Mouse (Mus musculus) fat pad, adult 2 months (tissue): ENCODE results near the gene Gm4922.
A peak's percentile ranks its signal among the peaks of the same experiment; 100 is the strongest.

Source experiments
- DNase-seq: peaks from one replicate; pipeline ENCODE4 v3.0.0-alpha.2; 2011; ENCODE audit warnings: low read depth, low spot score; ENCODE audit errors: extremely low read depth

Gm4922 gene

GRCm38 (mm10) chr10:18786693-18787092 is at the start of gene Gm4922:
Gene Gm4922 (minus strand): TSS chr10:18786793.
- DNase-seq = no peak

DNA sequence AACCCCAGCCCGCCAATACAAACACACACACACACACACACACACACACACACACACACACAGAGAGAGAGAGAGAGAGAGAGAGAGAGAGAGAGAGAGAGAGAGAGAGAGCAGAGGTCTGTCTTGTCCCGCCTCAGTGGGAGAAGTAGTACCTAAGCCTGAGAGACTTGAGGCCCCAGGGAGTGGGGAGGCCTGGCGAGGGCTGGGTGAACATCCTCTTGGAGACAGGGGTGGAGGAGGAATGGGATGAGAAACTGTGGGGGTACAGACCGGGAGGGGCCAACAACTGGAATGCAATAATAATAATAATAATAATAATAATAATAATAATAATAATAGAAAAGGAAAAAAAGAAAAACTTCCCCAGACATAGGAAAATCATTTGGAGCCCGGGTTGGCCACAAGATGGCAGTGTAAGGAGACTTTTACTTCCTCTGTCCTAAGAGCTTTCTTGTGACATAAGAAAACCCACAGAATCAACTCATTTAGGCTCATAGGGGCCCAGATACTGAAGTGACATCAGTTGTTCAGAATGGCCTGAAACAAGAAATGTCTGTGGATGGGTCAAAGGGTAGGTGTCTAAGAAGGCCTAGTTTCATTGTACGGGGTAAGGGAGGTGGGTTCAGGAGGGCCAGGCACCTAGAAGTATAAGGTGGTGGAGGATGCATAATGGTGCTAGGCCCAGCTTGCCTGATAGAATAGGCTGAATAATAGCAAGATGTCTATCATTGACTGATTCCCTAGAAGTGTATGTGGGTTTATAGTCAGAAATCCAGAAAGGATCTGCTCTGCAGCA is 49.3 kb upstream of the Gm4922 start:
- no peak for DNase-seq

- DNase-seq = no peak
Measured at GRCm38 (mm10) chr10:18834389-18834788, 47.8 kb upstream of the Gm4922 start.

DNA sequence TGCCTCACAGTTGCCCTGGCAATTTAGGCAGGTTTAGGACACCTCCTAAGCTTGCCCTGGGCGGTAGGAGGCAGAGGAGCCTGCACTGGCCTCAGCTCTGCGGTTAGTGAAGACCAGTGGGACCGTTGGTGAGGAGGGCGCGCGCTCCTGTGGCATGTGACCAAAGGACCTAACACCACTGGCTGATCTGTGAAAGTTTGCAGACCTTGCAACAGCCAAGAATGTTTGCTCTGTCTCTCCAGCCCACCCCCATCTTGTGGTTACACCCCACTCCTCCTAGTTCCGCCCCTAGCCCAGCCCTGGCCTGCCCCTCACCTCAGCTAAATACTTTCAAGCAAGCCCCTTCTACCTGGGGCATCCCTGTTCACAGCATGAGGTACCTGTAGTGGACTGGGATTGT is 45.2 kb upstream of the Gm4922 start:
- no peak for DNase-seq

DNA sequence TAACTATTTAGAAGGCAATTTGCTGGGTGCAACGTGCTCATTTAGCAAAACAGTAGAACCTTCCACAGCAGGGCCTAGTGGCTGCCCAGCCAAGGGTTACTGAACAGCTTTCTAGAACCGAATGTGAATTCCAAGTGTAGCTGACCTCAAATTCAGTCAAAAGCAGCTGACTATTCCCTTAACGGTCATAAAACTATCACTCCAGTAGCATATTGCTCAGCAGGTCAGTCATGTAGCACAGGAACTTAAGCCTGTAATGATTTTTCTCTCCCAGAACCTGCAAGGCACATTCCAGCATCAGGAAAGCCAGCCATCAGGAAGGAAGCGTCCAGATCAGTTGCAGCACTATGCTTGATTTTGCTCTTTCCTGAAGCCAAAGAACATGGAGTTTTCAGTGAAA is 43.8 kb upstream of the Gm4922 start:
- DNase-seq = no peak

- no peak for DNase-seq
Measured at GRCm38 (mm10) chr10:18827936-18828335, 41.3 kb upstream of the Gm4922 start.

DNA sequence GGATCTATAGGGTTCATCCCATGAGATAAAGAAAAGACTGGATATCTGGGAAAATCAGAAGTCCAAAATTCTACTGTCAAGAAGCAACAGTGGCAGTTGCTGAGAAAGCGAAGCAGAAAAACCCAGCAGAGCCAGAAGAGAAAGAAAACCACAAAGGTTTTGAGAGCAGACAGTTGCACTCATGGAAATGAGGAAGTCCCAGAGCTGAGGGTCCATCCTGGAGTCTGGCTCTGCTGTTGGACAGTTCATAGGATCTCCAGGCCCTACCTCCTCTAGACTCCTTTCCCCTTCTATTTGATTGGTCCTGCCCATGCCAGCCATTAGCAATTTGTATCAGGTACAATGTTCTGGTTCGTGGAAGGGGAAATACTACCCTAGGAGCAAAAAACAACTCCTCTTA is 39.5 kb upstream of the Gm4922 start:
- no peak for DNase-seq

- DNase-seq = no peak
Measured at GRCm38 (mm10) chr10:18825143-18825542, 38.5 kb upstream of the Gm4922 start.

DNA sequence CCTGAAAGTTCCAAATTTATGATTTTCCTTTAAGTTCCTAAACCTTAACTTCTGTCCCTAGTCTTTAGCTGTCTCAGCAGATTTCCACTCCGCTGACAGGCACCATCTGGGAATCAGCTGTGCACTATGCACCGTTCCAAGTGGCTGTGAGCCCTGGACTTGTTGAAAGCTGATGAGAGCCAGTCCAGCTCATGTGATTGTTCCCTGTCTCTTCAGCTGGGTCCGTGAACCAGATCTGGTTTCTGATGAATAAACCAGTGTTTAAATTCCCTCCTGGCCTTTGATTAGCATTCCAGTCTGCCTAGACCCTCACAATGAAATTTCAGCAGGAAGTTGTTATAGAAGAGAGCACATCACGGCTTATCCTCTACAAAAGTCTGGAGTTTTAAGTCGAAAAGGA is 30.0 kb upstream of the Gm4922 start:
- DNase-seq = no peak

GRCm38 (mm10) chr10:18811751-18812150 is 25.2 kb upstream of the Gm4922 start:
- DNase-seq = no peak

- DNase-seq = no peak
Measured at GRCm38 (mm10) chr10:18790063-18790462, 3.5 kb upstream of the Gm4922 start.

DNA sequence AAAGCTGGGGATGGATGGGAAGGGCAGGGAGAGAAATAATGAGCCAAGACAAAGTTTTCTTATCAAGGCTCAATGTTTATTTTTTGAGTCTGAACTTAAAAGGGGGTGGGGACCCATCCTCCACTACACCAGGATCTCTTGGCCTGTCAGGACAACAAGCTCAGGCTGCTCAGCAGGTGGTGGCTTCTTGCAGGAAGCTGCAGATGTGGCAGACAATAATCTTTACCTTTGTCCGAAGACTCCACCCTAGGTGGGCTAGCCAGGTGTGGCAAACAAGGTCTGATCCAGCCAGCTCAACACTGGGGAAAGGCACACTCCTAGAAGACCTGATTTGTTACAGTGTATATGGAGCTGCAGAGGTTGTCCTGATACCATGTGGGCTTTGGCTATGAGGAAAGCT is 2.0 kb upstream of the Gm4922 start:
- no peak for DNase-seq

DNA sequence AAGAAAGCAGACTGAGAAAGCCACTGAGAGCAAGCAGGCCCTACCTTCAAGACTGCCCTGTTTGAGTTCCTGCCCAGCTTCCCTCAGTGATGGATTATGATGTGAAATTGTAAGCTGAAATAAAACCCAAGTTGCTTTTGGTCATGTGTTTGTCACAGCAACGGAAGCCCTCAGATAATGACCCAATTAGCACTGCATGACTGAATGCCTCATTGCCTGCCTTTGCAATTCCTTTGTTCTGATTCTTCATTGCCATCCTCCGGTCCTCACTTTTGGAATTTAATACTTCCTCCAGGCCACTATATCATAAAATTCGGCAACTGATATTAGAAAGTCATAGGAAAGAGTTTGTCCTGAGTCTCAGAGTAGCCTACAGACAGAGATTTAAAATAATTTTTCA is 9.0 kb downstream of the Gm4922 start:
- no peak for DNase-seq

DNA sequence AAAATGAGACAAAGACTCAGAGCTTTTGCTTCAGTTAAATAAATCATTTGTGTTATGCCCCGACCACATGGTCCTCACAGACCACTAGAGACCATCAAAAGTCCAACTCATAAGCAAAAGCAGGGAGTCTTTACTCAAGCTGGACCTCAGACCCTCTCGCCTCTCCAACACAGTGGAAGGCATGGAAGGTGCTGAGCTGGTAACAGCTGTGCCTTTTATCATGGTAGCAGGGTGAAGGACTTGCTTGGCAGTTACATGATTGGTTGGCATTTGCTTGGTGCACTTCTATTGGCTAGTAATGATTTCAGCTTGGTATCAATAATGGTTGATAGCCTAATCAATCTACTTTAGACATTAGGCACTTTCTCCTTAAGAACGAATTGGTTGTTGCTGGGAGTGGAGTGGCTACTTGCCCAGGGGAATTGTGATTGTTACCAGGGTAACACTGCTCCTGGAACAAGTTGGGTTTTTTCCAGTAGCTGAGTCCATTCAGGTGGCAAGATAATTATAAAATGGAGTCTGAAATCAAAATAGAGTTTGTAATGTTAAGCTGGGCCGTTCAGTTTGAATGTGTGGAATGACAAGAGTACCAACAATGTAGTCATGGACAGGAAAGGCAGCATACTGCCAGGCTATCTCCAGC is 13.9 kb downstream of the Gm4922 start:
- no peak for DNase-seq

- DNase-seq = peak; percentile 1
Measured at GRCm38 (mm10) chr10:18769909-18770308, 16.7 kb downstream of the Gm4922 start.

DNA sequence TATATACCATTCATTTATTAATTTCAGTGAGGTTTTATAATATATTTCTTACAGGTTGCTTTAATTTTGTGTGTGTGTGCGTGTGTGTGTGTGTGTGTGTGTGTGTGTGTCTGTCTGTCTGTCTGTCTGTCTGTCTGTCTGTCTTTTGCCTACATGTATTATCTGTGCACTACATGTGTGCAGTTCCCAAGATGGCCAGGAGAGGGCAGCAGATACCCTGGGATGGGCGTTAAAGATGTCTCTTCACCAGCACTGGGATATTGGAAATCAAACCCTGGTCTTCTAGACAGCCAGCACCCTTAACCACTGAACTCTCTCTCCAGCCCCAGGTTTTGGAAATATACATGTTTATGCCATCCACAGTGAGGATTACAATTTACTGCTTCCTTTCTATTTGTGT is 26.4 kb downstream of the Gm4922 start:
- DNase-seq = no peak

DNA sequence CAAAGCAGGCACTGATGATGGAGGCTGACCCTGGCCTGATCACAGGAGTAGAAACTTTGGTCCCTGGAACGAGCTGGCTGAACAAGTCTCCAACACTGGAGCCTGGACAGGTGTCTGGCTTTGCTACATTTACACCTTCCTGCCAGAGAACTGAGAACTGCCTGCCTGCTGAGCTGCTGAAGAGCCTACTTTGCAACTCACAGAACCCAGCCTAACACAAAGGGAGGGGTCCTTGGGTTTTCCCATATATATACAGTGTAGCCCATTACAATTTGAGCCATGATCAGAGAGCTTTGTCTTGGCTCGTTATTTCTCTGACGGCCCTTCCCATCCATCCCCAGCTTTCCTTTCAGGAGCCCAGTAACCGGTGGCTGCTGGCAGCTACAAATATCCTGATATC is 36.5 kb downstream of the Gm4922 start:
- no peak for DNase-seq

- no peak for DNase-seq
Measured at GRCm38 (mm10) chr10:18743286-18744142, 43.1 kb downstream of the Gm4922 start, which contains the start of gene Arfgef3. Gene Arfgef3 (minus strand): TSS chr10:18743949.

GRCm38 (mm10) chr10:18742086-18742485 is 44.5 kb downstream of the Gm4922 start:
- DNase-seq = no peak

GRCm38 (mm10) chr10:18741024-18741423 is 45.6 kb downstream of the Gm4922 start:
- peak; percentile 46 for DNase-seq
